Mouse (Mus musculus) hindbrain, embryonic 16.5 days (tissue): ENCODE results near the gene Psg27. TPM values are rescaled to one million over a fixed set of nuclear protein-coding genes. Genes with fewer than 3 reads are reported as not detected.

Experiments used
- polyA plus RNA-seq: library from polyadenylated mRNA; unstranded; fragments of >200 nt; fragmentation: Nextera tagmentation; extraction: Ambion mirVana; gene quantifications from 2 replicates; pipeline ENCODE4 v1.2.1, GENCODE M21; 2015

The Psg27 gene
- polyA plus RNA-seq, 1 experiment from 2014 or later = not detected

Other genes with a start within 250 kb of the Psg27 start
- gene Psg18, start 212.3 kb downstream of the Psg27 start, polyA plus RNA-seq = not detected in 2 replicates
- gene Psg28, start 135.3 kb downstream of the Psg27 start, polyA plus RNA-seq = not detected in 2 replicates
- gene Psg26, start 83.1 kb downstream of the Psg27 start, polyA plus RNA-seq = not detected in 2 replicates
- gene Psg25, start 35.0 kb downstream of the Psg27 start, polyA plus RNA-seq = not detected in 2 replicates
- not detected in 2 replicates for gene Psg23, start 49.2 kb upstream of the Psg27 start, polyA plus RNA-seq
- not detected in 2 replicates for gene Psg21, start 89.4 kb upstream of the Psg27 start, polyA plus RNA-seq
- gene Psg20, start 118.9 kb upstream of the Psg27 start, polyA plus RNA-seq = not detected in 2 replicates
- gene Psg22, start 150.8 kb upstream of the Psg27 start, polyA plus RNA-seq = not detected in 2 replicates
- gene Psg19, start 231.2 kb upstream of the Psg27 start, polyA plus RNA-seq = not detected in 2 replicates